Mouse (Mus musculus) limb, embryonic 12.5 days (tissue): ENCODE data around the gene Sash1. TPM values are rescaled to one million over a fixed set of nuclear protein-coding genes. Genes with fewer than 3 reads are reported as not detected.

Experiments
- ATAC-seq: fragments of 200-750 bp; cut with Nextera tagmentation; 2 replicates; pipeline ENCODE4 v1.8.0; 2017; ENCODE audit warnings: low read depth, moderate TSS enrichment; ENCODE audit not compliant: insufficient number of reproducible peaks, insufficient read depth, low FRiP score, low TSS enrichment
- H3K27ac ChIP-seq: fragments of 300-500 bp; sonication (generic); 2 replicates; pipeline ENCODE4 v1.5.1; 2016; ENCODE audit warnings: mild to moderate bottlenecking, moderate library complexity
- H3K27me3 ChIP-seq: fragments of 300-500 bp; sonication (generic); 2 replicates; pipeline ENCODE4 v1.6.1; 2016; ENCODE audit warnings: mild to moderate bottlenecking, moderate library complexity
- H3K36me3 ChIP-seq: fragments of 300-500 bp; sonication (generic); 2 replicates; pipeline ENCODE4 v1.6.1; 2016; ENCODE audit warnings: mild to moderate bottlenecking, moderate library complexity
- H3K4me1 ChIP-seq: fragments of 300-500 bp; sonication (generic); replicated peaks from 2 replicates; pipeline ENCODE4 v1.6.1; 2016
- H3K4me2 ChIP-seq: fragments of 300-500 bp; sonication (generic); 2 replicates; pipeline ENCODE4 v1.6.1; 2016; ENCODE audit warnings: mild to moderate bottlenecking, moderate library complexity
- H3K4me3 ChIP-seq: fragments of 300-500 bp; sonication (generic); replicated peaks from 2 replicates; pipeline ENCODE4 v1.5.1; 2016; ENCODE audit warnings: mild to moderate bottlenecking
- H3K9ac ChIP-seq: fragments of 300-500 bp; sonication (generic); replicated peaks from 2 replicates; pipeline ENCODE4 v1.6.1; 2016; ENCODE audit warnings: mild to moderate bottlenecking, moderate library complexity
- H3K9me3 ChIP-seq: fragments of 300-500 bp; sonication (generic); 2 replicates; pipeline ENCODE4 v1.6.1; 2016; ENCODE audit warnings: mild to moderate bottlenecking, moderate library complexity
- WGBS: fragments of 180-500 bp; shearing (Covaris S2); methylation state at CpG from one replicate; pipeline ENCODE4 v1.1.7; 2016; 5-methylcytosine and 5-hydroxymethylcytosine counted together
- polyA plus RNA-seq: library from polyadenylated mRNA; unstranded; fragments of >200 nt; fragmentation: Nextera tagmentation; extraction: Ambion mirVana; gene quantifications from 2 replicates; pipeline ENCODE4 v1.2.1, GENCODE M21; 2016

Gene Sash1
- polyA plus RNA-seq, 1 experiment from 2014 or later, result 7.8 TPM

DNA sequence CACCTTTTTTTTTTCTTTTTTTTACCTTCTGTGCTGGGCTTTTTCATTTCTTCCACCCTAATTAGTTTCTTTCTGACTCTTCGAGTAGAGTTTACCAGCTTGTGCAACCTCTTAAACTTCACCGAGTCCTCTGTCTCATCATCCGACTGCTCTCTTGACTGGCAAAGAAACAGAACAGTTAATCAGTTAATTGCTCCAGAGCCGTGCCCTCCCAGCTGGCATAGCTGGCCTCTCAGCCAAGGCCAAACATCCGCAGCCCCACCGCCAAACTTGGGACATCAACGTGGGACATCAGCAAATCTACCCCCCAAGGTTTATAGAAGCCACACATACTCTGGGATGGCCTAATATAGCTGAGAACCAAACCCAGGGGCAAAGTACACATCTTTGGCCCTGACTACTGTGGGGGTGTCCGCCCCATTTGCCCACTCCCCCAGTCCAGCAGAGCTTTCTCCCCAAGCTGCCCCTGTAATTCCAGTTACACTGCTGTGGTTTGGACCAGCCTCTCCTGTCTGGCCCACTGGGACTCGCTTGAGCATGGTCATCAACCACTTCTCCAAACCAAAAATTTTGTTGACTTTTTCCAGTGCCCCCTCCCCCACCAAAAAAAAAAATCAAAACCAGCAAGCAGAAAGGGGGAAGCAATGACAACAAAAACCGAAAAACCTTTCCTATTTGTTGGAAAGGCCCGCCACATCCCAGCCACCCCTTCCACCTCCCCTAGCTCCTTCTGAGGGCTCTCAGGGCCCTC is 129.1 kb downstream of the Sash1 start:
- peak overlapping the region; percentile 80 for H3K27ac ChIP-seq

DNA sequence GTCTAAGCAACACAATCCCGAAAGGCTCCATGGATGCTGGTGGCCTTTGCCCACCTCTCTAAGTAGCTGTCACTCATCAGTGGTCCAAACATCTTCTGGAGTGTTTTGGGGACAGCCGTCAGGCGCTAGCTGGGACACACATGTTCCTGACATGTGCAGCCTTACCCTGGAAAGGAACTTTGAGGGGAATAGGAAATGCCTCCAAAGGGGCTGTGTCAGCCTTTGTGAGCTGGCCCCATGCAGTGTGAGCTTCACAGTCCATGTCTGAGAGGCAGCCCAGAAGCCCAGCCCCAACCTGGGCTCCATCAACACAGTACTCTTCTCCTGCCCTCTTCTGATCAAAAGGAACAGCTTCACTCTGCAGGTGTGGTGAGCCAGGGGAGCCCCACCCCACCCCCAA is 132.5 kb downstream of the Sash1 start:
- peaks cover 30% of the 10 kb centered on the region for H3K4me1 ChIP-seq
- WGBS, result 88% methylated on average over 3 of the region's 3 CpGs
- H3K27me3 ChIP-seq, result no peaks in the 10 kb centered on the region
- H3K27ac ChIP-seq, result no peak overlapping the region
- no peak overlapping the region for H3K4me3 ChIP-seq
- H3K36me3 ChIP-seq, result peaks cover 43% of the 10 kb centered on the region
- no peak overlapping the region for H3K4me2 ChIP-seq
- 0 out of 2 replicates have a peak, but pooled peaks have one; percentile 21 for ATAC-seq
- no peak overlapping the region; the same call in 1 of the 2 replicates for H3K9ac ChIP-seq
- no peaks in the 10 kb centered on the region for H3K9me3 ChIP-seq

More for the DNA sequence above, 129.1 kb downstream of the Sash1 start:
- Histone ChIP-seq H3K4me2 (peak overlapping the region; percentile 47), H3K4me3 (no peak overlapping the region), H3K36me3 (peaks cover 20% of the 10 kb centered on the region; the same call in 1 of the 2 replicates), H3K4me1 (peaks cover 56% of the 10 kb centered on the region), H3K27me3 (no peaks in the 10 kb centered on the region), H3K9me3 (no peaks in the 10 kb centered on the region), H3K9ac (no peak overlapping the region)
- 68% methylated on average over 11 of the region's 11 CpGs for WGBS
- no peak for ATAC-seq

GRCm38 (mm10) chr10:8752436-8752835 is 133.4 kb downstream of the Sash1 start:
- H3K4me1 ChIP-seq, result peaks cover 29% of the 10 kb centered on the region
- H3K4me3 ChIP-seq, result no peak overlapping the region
- peaks cover 49% of the 10 kb centered on the region for H3K36me3 ChIP-seq
- no peak overlapping the region for H3K4me2 ChIP-seq
- ATAC-seq, result no peak
- H3K27ac ChIP-seq, result peak overlapping the region; percentile 45; the same call in 1 of the 2 replicates
- H3K27me3 ChIP-seq, result no peaks in the 10 kb centered on the region
- WGBS, result 74% methylated on average over 7 of the region's 7 CpGs
- H3K9me3 ChIP-seq, result no peaks in the 10 kb centered on the region
- H3K9ac ChIP-seq, result no peak overlapping the region

DNA sequence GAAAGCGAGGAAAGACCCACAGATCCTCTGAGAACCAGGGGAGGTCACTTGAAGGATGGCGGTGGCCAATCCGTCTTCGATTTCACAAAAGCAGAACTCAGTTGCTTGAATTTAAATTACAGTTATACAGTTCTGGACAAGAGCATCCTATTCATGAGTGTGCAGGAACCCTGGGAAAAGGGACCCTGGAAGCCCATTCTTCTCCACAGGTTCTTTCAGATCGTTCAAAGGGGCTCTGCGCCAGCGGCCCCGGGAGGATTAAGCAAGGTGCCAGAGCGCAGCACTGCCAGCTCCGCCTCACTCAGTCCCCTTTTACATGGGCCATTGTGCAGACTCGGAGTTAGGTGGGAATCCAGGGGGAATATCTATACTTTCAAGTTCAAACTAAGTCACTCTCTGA is 136.3 kb downstream of the Sash1 start:
- H3K4me2 ChIP-seq, result no peak overlapping the region
- 92% methylated on average over 11 of the region's 11 CpGs for WGBS
- peaks cover 57% of the 10 kb centered on the region for H3K36me3 ChIP-seq
- peaks cover 19% of the 10 kb centered on the region for H3K4me1 ChIP-seq
- H3K4me3 ChIP-seq, result no peak overlapping the region
- H3K27me3 ChIP-seq, result no peaks in the 10 kb centered on the region
- no peak overlapping the region for H3K27ac ChIP-seq
- H3K9ac ChIP-seq, result no peak overlapping the region
- no peaks in the 10 kb centered on the region for H3K9me3 ChIP-seq
- ATAC-seq, result no peak

DNA sequence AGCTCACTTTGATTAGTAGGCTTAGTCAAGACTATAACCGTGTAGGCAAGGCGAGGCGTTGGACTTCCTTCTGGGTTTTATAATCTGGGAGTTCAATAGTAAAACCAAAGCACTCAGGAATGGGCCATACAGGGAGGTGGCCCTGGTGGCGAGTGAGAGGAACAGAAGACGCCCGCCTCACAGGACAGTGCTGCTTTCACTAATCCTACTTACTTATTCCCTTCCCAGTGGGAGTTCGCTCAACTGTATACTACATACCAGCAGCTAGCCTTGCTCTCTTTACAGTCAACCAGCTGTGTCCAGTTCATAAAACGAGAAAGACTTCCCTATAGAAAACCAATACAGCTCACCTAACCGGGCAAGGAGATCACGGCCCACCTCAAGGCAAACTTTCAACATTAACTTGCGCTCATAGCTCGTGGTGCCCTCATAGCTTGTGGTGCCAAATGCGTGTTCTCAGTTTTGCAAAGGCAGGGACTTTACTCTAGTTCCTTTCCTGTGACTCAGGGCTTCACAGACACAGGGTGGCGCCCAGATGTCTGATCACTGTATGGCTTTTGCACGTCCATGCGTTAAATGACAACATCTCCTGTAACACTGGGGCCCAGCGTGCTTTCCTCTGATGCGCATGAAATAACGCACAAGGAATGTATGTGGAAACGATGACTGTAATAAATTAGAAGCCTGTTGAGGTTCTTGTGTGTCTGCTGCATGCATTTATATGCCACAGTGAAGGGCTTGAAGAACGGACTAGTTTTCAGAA is 138.2 kb downstream of the Sash1 start:
- Histone ChIP-seq H3K36me3 (peaks cover 54% of the 10 kb centered on the region), H3K9ac (no peak overlapping the region), H3K4me1 (peaks cover 18% of the 10 kb centered on the region), H3K4me3 (no peak overlapping the region), H3K9me3 (no peaks in the 10 kb centered on the region), H3K27ac (no peak overlapping the region), H3K27me3 (no peaks in the 10 kb centered on the region), H3K4me2 (no peak overlapping the region)
- 67% methylated on average over 21 of the region's 21 CpGs for WGBS
- peak; percentile 71 for ATAC-seq

GRCm38 (mm10) chr10:8746082-8746696 is 139.7 kb downstream of the Sash1 start:
- Histone ChIP-seq H3K9ac (no peak overlapping the region), H3K4me2 (no peak overlapping the region), H3K4me1 (peaks cover 12% of the 10 kb centered on the region), H3K4me3 (no peak overlapping the region), H3K36me3 (peaks cover 62% of the 10 kb centered on the region), H3K27ac (no peak overlapping the region), H3K9me3 (no peaks in the 10 kb centered on the region), H3K27me3 (no peaks in the 10 kb centered on the region)
- WGBS, result 80% methylated on average over 14 of the region's 14 CpGs
- ATAC-seq, result no peak

DNA sequence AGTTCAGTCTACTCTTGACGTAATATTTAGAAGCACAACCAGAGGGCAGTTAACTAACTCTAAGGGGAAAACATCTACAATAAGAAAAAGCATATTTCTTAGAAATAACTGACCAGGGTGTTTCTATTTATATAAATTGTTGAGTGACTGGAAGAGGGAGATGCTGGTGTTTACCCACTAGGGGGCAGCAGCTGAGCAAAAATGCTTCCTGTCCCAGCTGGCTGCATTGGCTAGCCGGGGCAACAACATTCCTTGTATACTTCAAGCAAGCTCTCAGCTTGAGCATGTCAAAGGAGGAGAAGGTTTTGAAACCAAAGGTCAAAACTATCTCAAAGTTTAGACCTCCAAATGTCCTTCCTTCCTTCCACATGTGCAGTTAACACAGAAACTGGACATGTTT is 143.0 kb downstream of the Sash1 start:
- H3K9me3 ChIP-seq, result no peaks in the 10 kb centered on the region
- no peak overlapping the region for H3K4me2 ChIP-seq
- H3K27ac ChIP-seq, result no peak overlapping the region
- whole genome bisulfite sequencing, result 50% methylated on average over 2 of the region's 2 CpGs
- no peaks in the 10 kb centered on the region for H3K27me3 ChIP-seq
- ATAC-seq, result no peak
- no peak overlapping the region for H3K4me3 ChIP-seq
- no peak overlapping the region for H3K9ac ChIP-seq
- peaks cover 71% of the 10 kb centered on the region for H3K36me3 ChIP-seq
- H3K4me1 ChIP-seq, result peaks cover 8% of the 10 kb centered on the region; the same call in 1 of the 2 replicates

GRCm38 (mm10) chr10:8741505-8741904 is 144.4 kb downstream of the Sash1 start:
- H3K9ac ChIP-seq, result no peak overlapping the region
- 85% methylated on average over 9 of the region's 9 CpGs for WGBS
- H3K27me3 ChIP-seq, result no peaks in the 10 kb centered on the region
- H3K4me1 ChIP-seq, result no peaks in the 10 kb centered on the region; the same call in 1 of the 2 replicates
- H3K4me3 ChIP-seq, result no peak overlapping the region
- no peak for ATAC-seq
- H3K36me3 ChIP-seq, result peaks cover 83% of the 10 kb centered on the region
- no peaks in the 10 kb centered on the region for H3K9me3 ChIP-seq
- no peak overlapping the region for H3K27ac ChIP-seq
- H3K4me2 ChIP-seq, result no peak overlapping the region

DNA sequence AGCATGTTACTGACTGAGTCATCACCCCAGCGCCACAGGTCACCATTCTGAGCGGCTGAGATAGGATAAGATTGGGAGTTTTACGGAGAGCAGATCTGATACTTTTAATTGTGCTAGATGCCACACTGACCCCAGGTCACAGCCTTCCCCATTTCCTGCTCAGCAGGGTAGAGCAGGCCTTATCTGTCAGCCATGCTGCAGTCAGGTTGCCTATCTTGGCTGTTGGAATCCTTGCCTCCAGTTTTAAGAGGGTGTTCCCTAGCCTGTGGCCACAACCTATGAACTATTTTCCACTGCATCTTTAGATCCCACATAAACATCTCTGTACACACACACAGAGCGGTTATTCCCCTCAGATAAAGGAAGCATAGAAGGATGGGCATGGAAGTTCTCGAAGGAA is 145.1 kb downstream of the Sash1 start:
- Histone ChIP-seq H3K27me3 (no peaks in the 10 kb centered on the region), H3K27ac (no peak overlapping the region), H3K4me2 (no peak overlapping the region), H3K36me3 (peaks cover 82% of the 10 kb centered on the region), H3K9ac (no peak overlapping the region), H3K4me1 (no peaks in the 10 kb centered on the region; the same call in 1 of the 2 replicates), H3K9me3 (no peaks in the 10 kb centered on the region), H3K4me3 (no peak overlapping the region)
- 90% methylated on average over 5 of the region's 5 CpGs for whole genome bisulfite sequencing
- ATAC-seq, result no peak

GRCm38 (mm10) chr10:8729387-8730337 is 156.2 kb downstream of the Sash1 start:
- H3K4me1 ChIP-seq, result no peaks in the 10 kb centered on the region
- H3K27me3 ChIP-seq, result no peaks in the 10 kb centered on the region
- peaks cover 98% of the 10 kb centered on the region for H3K36me3 ChIP-seq
- no peak for ATAC-seq
- 94% methylated on average over 34 of the region's 34 CpGs for WGBS
- no peak overlapping the region for H3K9ac ChIP-seq
- H3K27ac ChIP-seq, result no peak overlapping the region
- H3K4me2 ChIP-seq, result no peak overlapping the region
- H3K9me3 ChIP-seq, result no peaks in the 10 kb centered on the region
- H3K4me3 ChIP-seq, result no peak overlapping the region
